Mouse (Mus musculus) limb, embryonic 14.5 days (tissue): ENCODE results near the gene Plcz1. TPM values are rescaled to one million over a fixed set of nuclear protein-coding genes. Genes with fewer than 3 reads are reported as not detected.

Source experiments
- ATAC-seq: fragments of 200-750 bp; cut with Nextera tagmentation; 2 replicates; pipeline ENCODE4 v1.8.0; 2017; ENCODE audit warnings: low read depth, moderate number of reproducible peaks, moderate TSS enrichment; ENCODE audit not compliant: low FRiP score
- DNase-seq: peaks from one replicate; pipeline ENCODE4 v3.0.0-alpha.2; 2015; ENCODE audit warnings: low spot score
- H3K27ac ChIP-seq: fragments of 300-500 bp; sonication (generic); replicated peaks from 2 replicates; pipeline ENCODE4 v1.5.1; 2014; ENCODE audit warnings: low read depth, mild to moderate bottlenecking, low read length, moderate library complexity, mixed read lengths
- H3K27me3 ChIP-seq: fragments of 300-500 bp; sonication (generic); 2 replicates; pipeline ENCODE4 v1.6.1; 2014; ENCODE audit warnings: low read length, mixed read lengths; ENCODE audit not compliant: control insufficient read depth, insufficient read depth
- H3K36me3 ChIP-seq: fragments of 300-500 bp; sonication (generic); 2 replicates; pipeline ENCODE4 v1.6.1; 2014; ENCODE audit warnings: mild to moderate bottlenecking, low read length, moderate library complexity, mixed read lengths; ENCODE audit not compliant: control insufficient read depth, insufficient read depth
- H3K4me1 ChIP-seq: fragments of 300-500 bp; sonication (generic); 2 replicates; pipeline ENCODE4 v1.6.1; 2014; ENCODE audit warnings: antibody characterized with exemption, low read length, mixed read lengths; ENCODE audit not compliant: control insufficient read depth, insufficient read depth
- H3K4me2 ChIP-seq: fragments of 300-500 bp; sonication (generic); replicated peaks from 2 replicates; pipeline ENCODE4 v1.6.1; 2014; ENCODE audit warnings: low read depth, mild to moderate bottlenecking, low read length, moderate library complexity; ENCODE audit not compliant: severe bottlenecking
- H3K4me3 ChIP-seq: fragments of 300-500 bp; sonication (generic); replicated peaks from 2 replicates; pipeline ENCODE4 v1.5.1; 2014; ENCODE audit warnings: low read length
- H3K9ac ChIP-seq: fragments of 300-500 bp; sonication (generic); 2 replicates; pipeline ENCODE4 v1.6.1; 2014; ENCODE audit warnings: mild to moderate bottlenecking, low read depth, low read length, moderate library complexity; ENCODE audit not compliant: severe bottlenecking
- H3K9me3 ChIP-seq: fragments of 300-500 bp; sonication (generic); 2 replicates; pipeline ENCODE4 v1.6.1; 2016; ENCODE audit warnings: low read length; ENCODE audit not compliant: control insufficient read depth
- POLR2A ChIP-seq: fragments of 200-500 bp; IDR thresholded peaks from 2 replicates; pipeline ENCODE4 v1.8.0; 2012; ENCODE audit warnings: inconsistent platforms, mild to moderate bottlenecking, moderate library complexity, borderline replicate concordance; ENCODE audit not compliant: insufficient read depth, insufficient read length; ENCODE audit errors: extremely low read depth
- whole genome bisulfite sequencing: fragments of 180-500 bp; shearing (Covaris S2); extraction: QIAGEN DNeasy Blood & Tissue Kit; methylation state at CpG from one replicate; pipeline ENCODE4 v1.1.7; 2014; 5-methylcytosine and 5-hydroxymethylcytosine counted together
- polyA plus RNA-seq, 2 experiments: library from polyadenylated mRNA; depleted of rRNA in 1 of 2; stranded (reverse) in 1 of 2; unstranded in 1 of 2; fragments of >200 nt; fragmentation: Nextera tagmentation in 1 of 2; extraction: Ambion mirVana in 1 of 2; gene quantifications; 2 replicates each; pipeline versions ENCODE4 v1.2.1 to v1.2.3; 2012 to 2014

Plcz1 gene
- polyA plus RNA-seq, 2 experiments, result 0.03 TPM; not detected in 1

DNA sequence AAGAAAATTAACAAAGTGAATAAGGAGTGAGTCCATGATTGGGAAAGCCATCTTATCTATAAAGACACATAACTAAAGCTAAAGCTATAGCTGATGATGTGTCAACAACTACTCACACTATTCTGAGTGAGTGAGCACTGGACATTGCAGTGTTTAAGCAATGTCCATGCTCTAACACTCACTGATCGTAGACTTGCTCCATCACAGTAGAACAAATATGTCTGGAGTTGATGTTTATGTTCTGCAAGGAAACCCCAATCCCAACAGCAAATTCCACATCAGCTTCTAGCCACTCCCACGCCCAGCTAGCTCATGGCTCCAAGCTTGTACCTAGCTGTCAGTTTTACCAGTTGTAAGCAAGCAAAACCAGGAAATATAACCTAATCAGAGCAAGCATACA is 54.7 kb downstream of the Plcz1 start:
- no peak for TF ChIP-seq POLR2A
- H3K36me3 ChIP-seq, result no peaks in the 10 kb centered on the region
- H3K27me3 ChIP-seq, result no peaks in the 10 kb centered on the region
- no peak overlapping the region for H3K4me3 ChIP-seq
- H3K27ac ChIP-seq, result no peak overlapping the region
- H3K4me2 ChIP-seq, result no peak overlapping the region
- ATAC-seq, result no peak
- DNase-seq, result no peak
- H3K4me1 ChIP-seq, result no peaks in the 10 kb centered on the region
- WGBS, result 74% methylated on average over 2 of the region's 2 CpGs
- H3K9ac ChIP-seq, result no peak overlapping the region
- H3K9me3 ChIP-seq, result no peaks in the 10 kb centered on the region

- no peak for ATAC-seq
These were observed 57.2 kb downstream of the Plcz1 start for GRCm38 (mm10) chr6:139984069-139984468.

DNA sequence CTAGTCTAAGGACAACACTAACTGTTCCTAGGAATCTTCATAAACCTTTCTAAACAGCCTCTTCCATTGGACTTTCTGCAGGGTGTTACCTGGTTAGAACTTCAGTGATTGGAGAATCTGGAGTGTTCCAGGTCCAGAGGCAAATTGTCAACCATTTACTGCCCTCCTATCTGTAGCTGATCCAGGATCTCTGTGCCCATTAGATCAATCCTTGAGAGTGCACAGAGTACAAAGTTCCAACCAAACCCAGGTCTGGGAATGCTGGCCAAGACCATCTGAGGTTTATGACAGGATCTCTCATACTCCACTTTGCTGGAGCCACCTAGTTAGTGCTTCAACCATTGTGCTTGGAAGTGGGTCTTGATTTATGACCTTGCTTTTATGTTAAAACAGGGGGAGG is 60.2 kb downstream of the Plcz1 start:
- ATAC-seq, result no peak
- Histone ChIP-seq H3K4me3 (no peak overlapping the region), H3K27ac (no peak overlapping the region), H3K27me3 (no peaks in the 10 kb centered on the region), H3K9ac (no peak overlapping the region), H3K9me3 (no peaks in the 10 kb centered on the region), H3K36me3 (no peaks in the 10 kb centered on the region), H3K4me1 (no peaks in the 10 kb centered on the region), H3K4me2 (no peak overlapping the region)
- no peak for DNase-seq
- no peak for TF ChIP-seq POLR2A

More at GRCm38 (mm10) chr6:139984069-139984468, 57.2 kb downstream of the Plcz1 start:
- TF ChIP-seq POLR2A, result no peak
- Histone ChIP-seq H3K4me2 (no peak overlapping the region), H3K9ac (no peak overlapping the region), H3K4me3 (no peak overlapping the region), H3K4me1 (no peaks in the 10 kb centered on the region), H3K9me3 (no peaks in the 10 kb centered on the region), H3K27ac (no peak overlapping the region), H3K27me3 (no peaks in the 10 kb centered on the region), H3K36me3 (no peaks in the 10 kb centered on the region)
- DNase-seq, result no peak
- WGBS, result 86% methylated on average over 3 of the region's 3 CpGs

DNA sequence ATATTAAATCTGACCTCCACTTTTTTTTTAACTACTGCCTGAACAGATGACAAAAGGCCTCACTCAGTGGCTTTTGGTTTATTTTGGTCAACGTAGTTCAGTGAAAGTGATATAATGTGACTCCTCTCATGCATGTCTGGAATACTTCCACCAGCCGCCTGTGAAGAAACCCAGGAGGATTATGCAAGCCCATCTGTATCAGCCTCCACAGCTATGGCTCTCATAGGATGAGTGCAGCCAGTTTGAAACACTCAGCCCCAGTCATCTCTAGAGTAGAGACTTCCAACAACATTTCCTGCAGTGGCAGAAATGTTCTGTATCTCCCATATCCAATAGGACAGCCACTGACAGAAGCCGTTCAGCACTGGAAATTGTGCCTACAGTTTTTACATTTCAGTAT is 63.1 kb downstream of the Plcz1 start:
- DNase-seq, result no peak
- Histone ChIP-seq H3K27me3 (no peaks in the 10 kb centered on the region), H3K9me3 (no peaks in the 10 kb centered on the region), H3K4me2 (no peak overlapping the region), H3K36me3 (no peaks in the 10 kb centered on the region), H3K4me1 (no peaks in the 10 kb centered on the region), H3K4me3 (no peak overlapping the region), H3K9ac (no peak overlapping the region), H3K27ac (no peak overlapping the region)
- 62% methylated on average over 3 of the region's 3 CpGs for WGBS
- TF ChIP-seq POLR2A, result no peak
- no peak for ATAC-seq

GRCm38 (mm10) chr6:139974668-139975067 is 66.6 kb downstream of the Plcz1 start:
- Histone ChIP-seq H3K4me2 (no peak overlapping the region), H3K27me3 (no peaks in the 10 kb centered on the region), H3K4me3 (no peak overlapping the region), H3K9me3 (no peaks in the 10 kb centered on the region), H3K4me1 (no peaks in the 10 kb centered on the region), H3K9ac (no peak overlapping the region), H3K36me3 (no peaks in the 10 kb centered on the region), H3K27ac (no peak overlapping the region)
- ATAC-seq (no peak), DNase-seq (no peak)
- TF ChIP-seq POLR2A, result no peak
- 76% methylated on average over 5 of the region's 5 CpGs for WGBS
